Mouse (Mus musculus) cerebellum, adult 18-20 months (tissue): ENCODE data around the gene Gmnn.

Experiments
- DNase-seq, 2 experiments: peaks; one replicate each; pipeline ENCODE4 v3.0.0; 2021

Gene Gmnn

GRCm38 (mm10) chr13:24760351-24760870 is 1.3 kb downstream of the Gmnn start:
- no peak for DNase-seq

- DNase-seq, result no peak
Observed at GRCm38 (mm10) chr13:24759451-24759850, 2.3 kb downstream of the Gmnn start.

- no peak for DNase-seq
Observed at GRCm38 (mm10) chr13:24757820-24758564, 3.7 kb downstream of the Gmnn start.

GRCm38 (mm10) chr13:24756756-24757155 is 5.0 kb downstream of the Gmnn start:
- DNase-seq, result no peak

GRCm38 (mm10) chr13:24751396-24751795 is 10.3 kb downstream of the Gmnn start:
- no peak for DNase-seq

- DNase-seq, result no peak
Observed at GRCm38 (mm10) chr13:24750807-24751206, 10.9 kb downstream of the Gmnn start.

- DNase-seq, result no peak
Observed at GRCm38 (mm10) chr13:24747823-24748222, 13.9 kb downstream of the Gmnn start.

GRCm38 (mm10) chr13:24741028-24741427 is 20.7 kb downstream of the Gmnn start, which contains the start of gene Armh2:
Gene Armh2, plus strand, starts transcription at chr13:24741232.
- DNase-seq, result no peak

GRCm38 (mm10) chr13:24735608-24736131 is 26.1 kb downstream of the Gmnn start:
- no peak for DNase-seq

- no peak for DNase-seq
Observed at GRCm38 (mm10) chr13:24734502-24734901, 27.2 kb downstream of the Gmnn start.

- DNase-seq, result no peak
Observed at GRCm38 (mm10) chr13:24729128-24729527, 32.6 kb downstream of the Gmnn start.

GRCm38 (mm10) chr13:24724395-24724759 is 37.3 kb downstream of the Gmnn start:
- no peak for DNase-seq

GRCm38 (mm10) chr13:24723699-24724394 is 37.9 kb downstream of the Gmnn start:
- DNase-seq, result no peak

- DNase-seq, result no peak
Observed at GRCm38 (mm10) chr13:24721502-24721901, 40.2 kb downstream of the Gmnn start.

GRCm38 (mm10) chr13:24717677-24718076 is 44.0 kb downstream of the Gmnn start:
- no peak for DNase-seq

- DNase-seq, result no peak
Observed at GRCm38 (mm10) chr13:24716441-24716840, 45.3 kb downstream of the Gmnn start.

- no peak for DNase-seq
Observed at GRCm38 (mm10) chr13:24715601-24716000, 46.1 kb downstream of the Gmnn start.

GRCm38 (mm10) chr13:24714360-24714885 is 47.3 kb downstream of the Gmnn start:
- DNase-seq, result no peak

- peak; percentile 88 to 90 for DNase-seq
Observed at GRCm38 (mm10) chr13:24713434-24714000, 48.2 kb downstream of the Gmnn start.

GRCm38 (mm10) chr13:24712581-24713130 is 49.1 kb downstream of the Gmnn start:
- no peak for DNase-seq

GRCm38 (mm10) chr13:24710968-24711367 is 50.8 kb downstream of the Gmnn start:
- DNase-seq, result no peak

GRCm38 (mm10) chr13:24709656-24710396 is 51.9 kb downstream of the Gmnn start:
- DNase-seq, result no peak
